Comparison of ENCODE assay signal across 31 mouse cellular contexts in genomic region chr11:84078601-84079000, GRCm38 (mm10). TPM values are rescaled to one million over a fixed set of nuclear protein-coding genes. Genes with fewer than 3 reads are reported as not detected.
DNase-seq lines count a peak whose midpoint lies in the region; ATAC-seq and TF ChIP-seq lines count a peak whose summit lies in the region.
"Had no signal": no experiment of that assay in that cellular context is flagged by ENCODE, and none has a peak within 500 bp of the region (broad histone marks: within the 10 kb centered on the region; RNA-seq: fewer than 3 reads in every experiment).

No protein-coding gene starts in this region.

- 93% methylated on average over 9 of the region's 9 CpGs for WGBS in intestine, postnatal 0 days

- H3K27me3 ChIP-seq in intestine, postnatal 0 days (replicated peaks; ENCODE audit: control insufficient read depth, insufficient read depth, low read length) = no peaks in the 10 kb centered on the region
- H3K27me3 ChIP-seq: CH12.LX; embryonic facial prominence, embryonic 12.5 days; heart, embryonic 13.5 days; hindbrain, embryonic 15.5 days; liver, embryonic 15.5 days; lung, embryonic 15.5 days; neural tube, embryonic 15.5 days had no signal

- no peak overlapping the region for H3K4me2 ChIP-seq in intestine, postnatal 0 days (replicated peaks; ENCODE audit: low read depth)
- H3K4me2 ChIP-seq: embryonic facial prominence, embryonic 12.5 days; heart, embryonic 13.5 days; hindbrain, embryonic 15.5 days; liver, embryonic 15.5 days; lung, embryonic 15.5 days; neural tube, embryonic 15.5 days had no signal

- peak; percentile 46 to 56 for DNase-seq in gastrocnemius, adult 8-10 months (ENCODE audit: low spot score in 2 of 2)
- no peak for DNase-seq in gastrocnemius, postnatal 36 days
- no peak for DNase-seq in layer of hippocampus, adult 2 months (ENCODE audit: low spot score in 2 of 2)
- no peak for DNase-seq in layer of hippocampus, postnatal 10 days (ENCODE audit: low spot score in 2 of 2)
- peak; percentile 40 for DNase-seq in brain, adult 2 months (ENCODE audit: low read depth, low spot score)
- DNase-seq in gastrocnemius, postnatal 25 days = peak; percentile 50
- DNase-seq in adrenal gland, adult 8-10 months = no peak
- DNase-seq: adrenal gland, adult 2 months; B cell, adult 2 months; cerebellum, adult 8-10 months; cerebellum, postnatal 25 days; forebrain, postnatal 0 days; heart, adult 18-20 months; heart, postnatal 10 days; layer of hippocampus, postnatal 36 days; midbrain, embryonic 14.5 days; right cerebral cortex, postnatal 25 days; spleen, adult 18-20 months; thymus, postnatal 14 days had no signal

- ATAC-seq in intestine, postnatal 0 days = no peak
- ATAC-seq: activated CD4-positive, CD25-positive, alpha-beta regulatory T cell, adult 4 months; forebrain, postnatal 0 days; inflammation-experienced regulatory T-cells, adult 6 months had no signal

- H3K9me3 ChIP-seq in intestine, postnatal 0 days (ENCODE audit: control insufficient read depth) = no peaks in the 10 kb centered on the region
- H3K9me3 ChIP-seq: embryonic facial prominence, embryonic 12.5 days; heart, embryonic 13.5 days; hindbrain, embryonic 10.5 days; hindbrain, embryonic 15.5 days; liver, embryonic 15.5 days; lung, embryonic 15.5 days; neural tube, embryonic 15.5 days had no signal

- H3K36me3 ChIP-seq in intestine, postnatal 0 days (ENCODE audit: control insufficient read depth, insufficient read depth) = peaks cover 23% of the 10 kb centered on the region

- H3K9ac ChIP-seq in intestine, postnatal 0 days (ENCODE audit: low read depth, low read length) = no peak overlapping the region
- H3K9ac ChIP-seq: embryonic facial prominence, embryonic 12.5 days; forebrain, postnatal 0 days; heart, embryonic 13.5 days; hindbrain, embryonic 15.5 days; liver, embryonic 15.5 days; lung, embryonic 15.5 days; neural tube, embryonic 15.5 days had no signal

- TF ChIP-seq CTCF in layer of hippocampus, adult 2 months (conservative IDR thresholded peaks at IDR 0.05) = no peak
- no peak for TF ChIP-seq CTCF in intestine, postnatal 0 days (IDR thresholded peaks at IDR 0.05; ENCODE audit: low read depth)

- no peaks in the 10 kb centered on the region; the same call in 1 of the 2 replicates for H3K4me1 ChIP-seq in intestine, postnatal 0 days (replicated peaks; ENCODE audit: control insufficient read depth, insufficient read depth, low read length)
- H3K4me1 ChIP-seq: hindbrain, embryonic 10.5 days; hindbrain, embryonic 15.5 days; liver, embryonic 15.5 days; neural tube, embryonic 15.5 days had no signal

- no peak overlapping the region for H3K4me3 ChIP-seq in layer of hippocampus, adult 2 months
- no peak overlapping the region for H3K4me3 ChIP-seq in intestine, postnatal 0 days (ENCODE audit: low read depth, low read length)
- H3K4me3 ChIP-seq: embryonic facial prominence, embryonic 12.5 days; heart, embryonic 13.5 days; hindbrain, embryonic 10.5 days; hindbrain, embryonic 15.5 days; liver, embryonic 15.5 days; lung, embryonic 15.5 days; neural tube, embryonic 15.5 days had no signal

- intact Hi-C loops in gastrocnemius, postnatal 36 days (cut with DNase I) = no loop called here

- peak overlapping the region; percentile 43; the same call in 1 of the 2 replicates for H3K27ac ChIP-seq in layer of hippocampus, adult 2 months
- H3K27ac ChIP-seq in intestine, postnatal 0 days (ENCODE audit: low read depth, low read length) = no peak overlapping the region
- H3K27ac ChIP-seq: embryonic facial prominence, embryonic 12.5 days; hindbrain, embryonic 10.5 days; hindbrain, embryonic 15.5 days; liver, embryonic 15.5 days; macrophage; neural tube, embryonic 15.5 days had no signal

RNA-seq across cellular contexts. Expression of gene Dusp14, which starts 9.5 kb away (rescaled TPM):
- 1 to 10 TPM; 5.5 to 7.6 (median 6.5) TPM for total RNA-seq in gastrocnemius, adult 8-10 months (2022)
- total RNA-seq in gastrocnemius, postnatal 36 days (2021) = 1 to 10 TPM; 5.7 to 7.0 TPM
- 10 to 100 TPM; 30.9 to 36.3 TPM for total RNA-seq in layer of hippocampus, adult 2 months (2021)
- 10 to 100 TPM; 15.9 to 17.3 TPM for total RNA-seq in layer of hippocampus, postnatal 10 days (2021)
- total RNA-seq in gastrocnemius, postnatal 25 days (2021) = 1 to 10 TPM; 5.0 to 6.3 TPM
- 27.6 and 28.0 TPM in 2 replicates for polyA plus RNA-seq in intestine, postnatal 0 days (2015; fragmentation: Nextera tagmentation; extraction: Ambion mirVana)
- 10 to 100 TPM in 2 of 4 experiments, 1 to 10 TPM in 2; 5.7 to 16.5 (median 9.4) TPM for total RNA-seq in adrenal gland, adult 8-10 months (2022)

RNA-seq across cellular contexts. Expression of gene Tada2a, which starts 50.8 kb away (rescaled TPM):
- 10 to 100 TPM in 3 of 4 experiments, 1 to 10 TPM in 1; 9.7 to 14.3 (median 13.0) TPM for total RNA-seq in gastrocnemius, adult 8-10 months (2022)
- total RNA-seq in gastrocnemius, postnatal 36 days (2021) = 1 to 10 TPM; 8.6 to 9.4 TPM
- total RNA-seq in layer of hippocampus, adult 2 months (2021) = 10 to 100 TPM; 33.0 to 33.8 TPM
- total RNA-seq in layer of hippocampus, postnatal 10 days (2021) = 10 to 100 TPM; 34.8 to 35.6 TPM
- total RNA-seq in gastrocnemius, postnatal 25 days (2021) = 1 to 10 TPM; 8.0 to 8.7 TPM
- polyA plus RNA-seq in intestine, postnatal 0 days (2015; fragmentation: Nextera tagmentation; extraction: Ambion mirVana) = 8.3 and 9.8 TPM in 2 replicates
- total RNA-seq in adrenal gland, adult 8-10 months (2022) = 10 to 100 TPM; 13.6 to 33.0 (median 22.9) TPM

RNA-seq across cellular contexts. Expression of gene Acaca, which starts 50.9 kb away (rescaled TPM):
- total RNA-seq in gastrocnemius, adult 8-10 months (2022) = 10 to 100 TPM; 12.2 to 16.7 (median 15.6) TPM
- 10 to 100 TPM; 10.1 to 15.5 TPM for total RNA-seq in gastrocnemius, postnatal 36 days (2021)
- total RNA-seq in layer of hippocampus, adult 2 months (2021) = 10 to 100 TPM; 66.7 to 69.6 TPM
- 100 to 1,000 TPM; 105 to 117 TPM for total RNA-seq in layer of hippocampus, postnatal 10 days (2021)
- total RNA-seq in gastrocnemius, postnatal 25 days (2021) = 10 to 100 TPM; 13.4 to 20.3 TPM
- 2.5 and 3.1 TPM in 2 replicates for polyA plus RNA-seq in intestine, postnatal 0 days (2015; fragmentation: Nextera tagmentation; extraction: Ambion mirVana)
- 100 to 1,000 TPM in 3 of 4 experiments, 10 to 100 TPM in 1; 81.4 to 339 (median 190) TPM for total RNA-seq in adrenal gland, adult 8-10 months (2022)

Comparison
In these comparisons a context has a peak if more than half of its experiments do, and no peak if none do; other contexts are left out.
1. DNase-seq: peak in gastrocnemius, adult 8-10 months (2 of 2), brain, adult 2 months (single experiment) and gastrocnemius, postnatal 25 days (single experiment); none in gastrocnemius, postnatal 36 days (0 of 2), layer of hippocampus, adult 2 months (0 of 2), layer of hippocampus, postnatal 10 days (0 of 2) and adrenal gland, adult 8-10 months (single experiment).